34 mouse cellular contexts compared by ENCODE assay signal in the genomic region with DNA sequence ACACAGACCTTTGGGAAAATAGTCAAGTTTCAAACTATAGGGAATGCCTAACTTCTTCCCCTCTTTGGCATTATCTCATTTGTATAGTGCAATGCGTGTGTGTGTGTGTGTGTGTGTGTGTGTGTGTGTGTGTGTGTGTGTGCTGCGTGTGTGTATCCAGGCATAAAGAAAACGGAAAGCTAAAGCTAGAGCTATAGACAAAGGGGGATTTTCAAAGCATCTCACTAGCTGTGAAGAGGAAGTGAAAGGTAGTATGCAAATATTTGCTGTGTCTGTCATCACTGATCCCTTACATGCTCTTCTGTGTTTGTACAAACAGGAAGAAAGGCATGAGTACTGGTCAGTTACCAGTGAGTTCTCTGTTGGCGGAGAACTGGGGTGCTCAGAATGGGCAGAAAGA. TPM values are rescaled to one million over a fixed set of nuclear protein-coding genes. Genes with fewer than 3 reads are reported as not detected.
DNase-seq lines count a peak whose midpoint lies in the region; ATAC-seq and TF ChIP-seq lines count a peak whose summit lies in the region.
"Had no signal": no experiment of that assay in that cellular context is flagged by ENCODE, and none has a peak within 500 bp of the region (broad histone marks: within the 10 kb centered on the region; RNA-seq: fewer than 3 reads in every experiment).

No protein-coding gene starts in this region.

- no peak overlapping the region for H3K27ac ChIP-seq in lung, postnatal 0 days (ENCODE audit: low read length)
- H3K27ac ChIP-seq: hindbrain, embryonic 10.5 days; hindbrain, embryonic 15.5 days; kidney, postnatal 0 days; macrophage; midbrain, embryonic 10.5 days; stomach, embryonic 15.5 days had no signal

- peak; percentile 17 for DNase-seq in lung, postnatal 0 days (ENCODE audit: low spot score)
- no peak for DNase-seq in lung, adult 2 months
- peak; percentile 65 to 74 for DNase-seq in spleen, postnatal 36 days (ENCODE audit: low spot score in 2 of 2)
- no peak for DNase-seq in spleen, postnatal 4 days (ENCODE audit: low spot score in 2 of 2)
- peak; percentile 92 for DNase-seq in splenic B cell, adult 2 months (ENCODE audit: low read depth, low spot score)
- no peak for DNase-seq in embryo, embryonic 11 days
- DNase-seq in adrenal gland, postnatal 4 days (ENCODE audit: low spot score in 2 of 2), result no peak
- DNase-seq: adrenal gland, postnatal 10 days; cerebellum, adult 11 months; cerebellum, adult 9-11 months; gastrocnemius, postnatal 10 days; heart, postnatal 14 days; kidney, adult 18-20 months; kidney, postnatal 4 days; left cerebral cortex, postnatal 4 days; lung, adult 18-20 months; right cerebral cortex, postnatal 4 days had no signal

- H3K9ac ChIP-seq in lung, postnatal 0 days (replicated peaks; ENCODE audit: low read depth), result no peak overlapping the region
- H3K9ac ChIP-seq: hindbrain, embryonic 15.5 days; midbrain, embryonic 15.5 days; stomach, embryonic 15.5 days had no signal

- H3K4me2 ChIP-seq in lung, postnatal 0 days (replicated peaks; ENCODE audit: low read depth, low read length), result no peak overlapping the region
- H3K4me2 ChIP-seq: hindbrain, embryonic 15.5 days; midbrain, embryonic 15.5 days; stomach, embryonic 15.5 days had no signal

- no peak for ATAC-seq in lung, postnatal 0 days
- ATAC-seq in megakaryocyte, adult 5-6 weeks (ENCODE audit: poor library complexity, severe bottlenecking), result peak; percentile 80
- ATAC-seq: forebrain, embryonic 16.5 days; inflammation-experienced regulatory T-cells, adult 6 months; midbrain, embryonic 15.5 days; Patski had no signal

- TF ChIP-seq CTCF in lung, postnatal 0 days (IDR thresholded peaks at IDR 0.05), result no peak
- TF ChIP-seq CTCF in lung, adult 2 months (IDR thresholded peaks at IDR 0.05; ENCODE audit: insufficient read depth, low read length), result no peak

- H3K4me3 ChIP-seq in lung, postnatal 0 days (ENCODE audit: low read depth, low read length), result no peak overlapping the region
- H3K4me3 ChIP-seq in lung, adult 2 months (replicated peaks; ENCODE audit: extremely low read depth, low read depth, low read length), result no peak overlapping the region
- H3K4me3 ChIP-seq: erythroblast, embryonic 14.5 days; hindbrain, embryonic 10.5 days; hindbrain, embryonic 15.5 days; midbrain, embryonic 10.5 days; midbrain, embryonic 15.5 days; stomach, embryonic 15.5 days had no signal

- no peaks in the 10 kb centered on the region for H3K36me3 ChIP-seq in lung, postnatal 0 days (ENCODE audit: insufficient read depth, low read length)
- H3K36me3 ChIP-seq in splenic B cell, adult 2 months (ENCODE audit: control insufficient read depth, insufficient read depth, low read length, poor library complexity, severe bottlenecking), result no peaks in the 10 kb centered on the region
- H3K36me3 ChIP-seq: G1E; hindbrain, embryonic 10.5 days; hindbrain, embryonic 15.5 days; midbrain, embryonic 10.5 days; midbrain, embryonic 15.5 days; stomach, embryonic 15.5 days had no signal

- H3K9me3 ChIP-seq in lung, postnatal 0 days (ENCODE audit: low read length), result no peaks in the 10 kb centered on the region
- H3K9me3 ChIP-seq: G1E; hindbrain, embryonic 10.5 days; hindbrain, embryonic 15.5 days; midbrain, embryonic 10.5 days; midbrain, embryonic 15.5 days; stomach, embryonic 15.5 days had no signal

- H3K4me1 ChIP-seq in lung, postnatal 0 days (ENCODE audit: insufficient read depth, low read depth, low read length), result no peaks in the 10 kb centered on the region
- H3K4me1 ChIP-seq in lung, adult 2 months (ENCODE audit: control insufficient read depth, insufficient read depth, low read length), result no peaks in the 10 kb centered on the region

- no peak for TF ChIP-seq EP300 in lung, postnatal 0 days (IDR thresholded peaks at IDR 0.05)

- 59% methylated on average over 4 of the region's 4 CpGs for WGBS in lung, postnatal 0 days
- 56% methylated on average over 4 of the region's 4 CpGs for WGBS in lung, adult 2 months

- no peaks in the 10 kb centered on the region for H3K27me3 ChIP-seq in lung, postnatal 0 days (replicated peaks; ENCODE audit: insufficient read depth, low read length)
- no peaks in the 10 kb centered on the region for H3K27me3 ChIP-seq in splenic B cell, adult 2 months (ENCODE audit: control insufficient read depth, insufficient read depth, low read length, poor library complexity, severe bottlenecking)
- H3K27me3 ChIP-seq: hindbrain, embryonic 15.5 days; midbrain, embryonic 15.5 days; stomach, embryonic 15.5 days had no signal

- TF ChIP-seq POLR2A in lung, adult 2 months (IDR thresholded peaks at IDR 0.05; ENCODE audit: borderline replicate concordance, extremely low read depth, low read depth, low read length), result no peak

RNA-seq across cellular contexts. Expression of gene Slc28a3, which starts 58.8 kb away (rescaled TPM):
- 0.05 and 0.18 TPM in 2 replicates for polyA plus RNA-seq in lung, postnatal 0 days (2015; fragmentation: Nextera tagmentation; extraction: Ambion mirVana)
- 0.26 and 2.0 TPM in 2 replicates for polyA plus RNA-seq in lung, adult 2 months (2012; rRNA removed)
- not detected in 2 replicates for total RNA-seq in megakaryocyte, adult 5-6 weeks (2015)
- not detected in 2 replicates for total RNA-seq in megakaryocyte, adult 5-6 weeks (2017)
- under 1 TPM in 1 of 2 experiments, not detected in 1; 0.67 TPM for total RNA-seq in adrenal gland, postnatal 4 days (2021)
- total RNA-seq: adrenal gland, postnatal 10 days; gastrocnemius, postnatal 10 days; heart, postnatal 14 days had no signal
- polyA plus RNA-seq: C2C12; erythroblast, embryonic 14.5 days; forebrain, embryonic 11.5 days; forebrain, embryonic 16.5 days; G1E; heart, embryonic 14.5 days; hindbrain, embryonic 10.5 days; kidney, postnatal 0 days; macrophage; midbrain, embryonic 10.5 days; neural tube, embryonic 11.5 days had no signal

Comparison
In these comparisons a context has a peak if more than half of its experiments do, and no peak if none do; other contexts are left out.
1. DNase-seq: peak in lung, postnatal 0 days (single experiment), spleen, postnatal 36 days (2 of 2) and splenic B cell, adult 2 months (single experiment); none in lung, adult 2 months (single experiment), spleen, postnatal 4 days (0 of 2), embryo, embryonic 11 days (single experiment) and adrenal gland, postnatal 4 days (0 of 2).